Mouse (Mus musculus) kidney, adult 9 months (tissue): ENCODE measurements around the gene Slc27a5.
A peak's percentile ranks its signal among the peaks of the same experiment; 100 is the strongest.

Source experiments
- DNase-seq: peaks from one replicate; pipeline ENCODE4 v3.0.0; 2022

Slc27a5 gene

GRCm38 (mm10) chr7:13023928-13024731 lies 26.1 kb upstream of the Slc27a5 start:
- DNase-seq = peak; percentile 94

- peak; percentile 73 for DNase-seq
Measured at GRCm38 (mm10) chr7:13022773-13023535, 25.0 kb upstream of the Slc27a5 start.

- DNase-seq = no peak
Measured at GRCm38 (mm10) chr7:13015217-13015616, 17.2 kb upstream of the Slc27a5 start.

- DNase-seq = no peak
Measured at GRCm38 (mm10) chr7:13014275-13014839, 16.4 kb upstream of the Slc27a5 start.

- no peak for DNase-seq
Measured at GRCm38 (mm10) chr7:13013671-13014070, 15.7 kb upstream of the Slc27a5 start.

GRCm38 (mm10) chr7:13010005-13010908 lies 12.3 kb upstream of the Slc27a5 start, which contains the start of gene Zbtb45:
Gene Zbtb45, minus strand, starts transcription at chr7:13010034.
- no peak for DNase-seq

- DNase-seq = peak; percentile 97
Measured at GRCm38 (mm10) chr7:13009143-13010004, 11.4 kb upstream of the Slc27a5 start.

- DNase-seq = no peak
Measured at GRCm38 (mm10) chr7:13007341-13008092, 9.5 kb upstream of the Slc27a5 start.

GRCm38 (mm10) chr7:13006531-13006930 lies 8.5 kb upstream of the Slc27a5 start:
- DNase-seq = peak; percentile 27

- no peak for DNase-seq
Measured at GRCm38 (mm10) chr7:13006011-13006410, 8.0 kb upstream of the Slc27a5 start.

- no peak for DNase-seq
Measured at GRCm38 (mm10) chr7:13003380-13003779, 5.4 kb upstream of the Slc27a5 start.

- no peak for DNase-seq
Measured at GRCm38 (mm10) chr7:13001584-13001983, 3.6 kb upstream of the Slc27a5 start.

GRCm38 (mm10) chr7:12998851-12999250 lies 859 bp upstream of the Slc27a5 start, which contains the start of gene Trim28:
Gene Trim28, plus strand, starts transcription at chr7:12999114.
- DNase-seq = no peak

- DNase-seq = no peak
Measured at GRCm38 (mm10) chr7:12997230-12997629, 762 bp downstream of the Slc27a5 start.

- no peak for DNase-seq
Measured at GRCm38 (mm10) chr7:12995862-12996261, 2.1 kb downstream of the Slc27a5 start.

GRCm38 (mm10) chr7:12993148-12993547 lies 4.8 kb downstream of the Slc27a5 start:
- DNase-seq = no peak

GRCm38 (mm10) chr7:12992222-12992621 lies 5.8 kb downstream of the Slc27a5 start:
- DNase-seq = peak; percentile 35

GRCm38 (mm10) chr7:12987409-12988189 lies 10.4 kb downstream of the Slc27a5 start:
- no peak for DNase-seq

- DNase-seq = no peak
Measured at GRCm38 (mm10) chr7:12986906-12987305, 11.1 kb downstream of the Slc27a5 start.

GRCm38 (mm10) chr7:12985724-12986123 lies 12.3 kb downstream of the Slc27a5 start:
- DNase-seq = no peak
